Mouse (Mus musculus) heart, postnatal 0 days (tissue): ENCODE measurements around the gene Ptpn6. TPM values are rescaled to one million over a fixed set of nuclear protein-coding genes. Genes with fewer than 3 reads are reported as not detected.

Experiments
- ATAC-seq: fragments of 200-750 bp; cut with Nextera tagmentation; 2 replicates; pipeline ENCODE4 v1.8.0; 2017; ENCODE audit warnings: low read depth, moderate number of reproducible peaks, moderate library complexity; ENCODE audit not compliant: insufficient read depth
- DNase-seq: peaks from one replicate; pipeline ENCODE4 v3.0.0-alpha.2; 2016; ENCODE audit warnings: low spot score
- H3K27ac ChIP-seq: fragments of 300-500 bp; sonication (generic); 2 replicates; pipeline ENCODE4 v1.5.1; 2014; ENCODE audit warnings: low read depth, mild to moderate bottlenecking
- H3K27me3 ChIP-seq: fragments of 300-500 bp; sonication (generic); 2 replicates; pipeline ENCODE4 v1.6.1; 2014; ENCODE audit warnings: low read length, mixed read lengths; ENCODE audit not compliant: control insufficient read depth, insufficient read depth
- H3K36me3 ChIP-seq: fragments of 300-500 bp; sonication (generic); replicated peaks from 2 replicates; pipeline ENCODE4 v1.6.1; 2014; ENCODE audit warnings: low read length, mixed read lengths; ENCODE audit not compliant: control insufficient read depth, insufficient read depth
- H3K4me1 ChIP-seq: fragments of 300-500 bp; sonication (generic); 2 replicates; pipeline ENCODE4 v1.6.1; 2014; ENCODE audit warnings: antibody characterized with exemption; ENCODE audit not compliant: control insufficient read depth, insufficient read depth
- H3K4me2 ChIP-seq: fragments of 300-500 bp; sonication (generic); 2 replicates; pipeline ENCODE4 v1.6.1; 2014; ENCODE audit warnings: low read depth, mild to moderate bottlenecking, low read length, moderate library complexity
- H3K4me3 ChIP-seq: fragments of 300-500 bp; sonication (generic); 2 replicates; pipeline ENCODE4 v1.5.1; 2014; ENCODE audit warnings: low read depth, low read length
- H3K9ac ChIP-seq: fragments of 300-500 bp; sonication (generic); replicated peaks from 2 replicates; pipeline ENCODE4 v1.6.1; 2014; ENCODE audit warnings: low read depth, low read length, mixed read lengths
- H3K9me3 ChIP-seq: fragments of 300-500 bp; sonication (generic); replicated peaks from 2 replicates; pipeline ENCODE4 v1.6.1; 2016; ENCODE audit warnings: low read length; ENCODE audit not compliant: control insufficient read depth
- CTCF ChIP-seq: IDR thresholded peaks from 2 replicates; pipeline ENCODE4 v1.5.1; 2016; ENCODE audit warnings: antibody characterized with exemption, control low read depth, low read depth
- EP300 ChIP-seq: IDR thresholded peaks from 2 replicates; pipeline ENCODE4 v1.6.1; 2016; ENCODE audit warnings: antibody characterized with exemption, low read depth
- WGBS: fragments of 180-500 bp; shearing (Covaris S2); extraction: QIAGEN DNeasy Blood & Tissue Kit; methylation state at CpG from one replicate; pipeline ENCODE4 v1.1.7; 2014; 5-methylcytosine and 5-hydroxymethylcytosine counted together
- polyA plus RNA-seq: library from polyadenylated mRNA; unstranded; fragments of >200 nt; fragmentation: Nextera tagmentation; extraction: Ambion mirVana; gene quantifications from 2 replicates; pipeline ENCODE4 v1.2.1, GENCODE M21; 2015
- total RNA-seq: library from RNA; depleted of rRNA; stranded (reverse); fragments of >200 nt; gene quantifications from 2 replicates; pipeline ENCODE4 v1.2.3, GENCODE M21; 2014; ENCODE audit warnings: low replicate concordance

The Ptpn6 gene
- total and polyA plus RNA-seq, 2 experiments from 2014 or later: 4.5 to 6.3 TPM

GRCm38 (mm10) chr6:124732476-124733370 lies 5.8 kb downstream of the Ptpn6 start:
- no peaks in the 10 kb centered on the region for H3K9me3 ChIP-seq
- ATAC-seq (no peak), DNase-seq (no peak)
- H3K27ac ChIP-seq: no peak overlapping the region
- H3K4me1 ChIP-seq: peaks cover 3% of the 10 kb centered on the region; the same call in 1 of the 2 replicates
- TF ChIP-seq EP300: no peak
- TF ChIP-seq CTCF: no peak
- no peak overlapping the region; the same call in 1 of the 2 replicates for H3K9ac ChIP-seq
- H3K4me2 ChIP-seq: peak overlapping the region; percentile 19; the same call in 1 of the 2 replicates
- H3K4me3 ChIP-seq: peak overlapping the region; percentile 12; the same call in 1 of the 2 replicates
- no peaks in the 10 kb centered on the region for H3K36me3 ChIP-seq
- H3K27me3 ChIP-seq: no peaks in the 10 kb centered on the region
- 57% methylated on average over 19 of the region's 19 CpGs for WGBS

- H3K27ac ChIP-seq: no peak overlapping the region
- H3K4me2 ChIP-seq: no peak overlapping the region
- ATAC-seq (no peak), DNase-seq (no peak)
- no peak for TF ChIP-seq EP300
- no peak for TF ChIP-seq CTCF
- H3K27me3 ChIP-seq: no peaks in the 10 kb centered on the region
- no peaks in the 10 kb centered on the region for H3K9me3 ChIP-seq
- no peak overlapping the region for H3K9ac ChIP-seq
- H3K4me1 ChIP-seq: peaks cover 3% of the 10 kb centered on the region; the same call in 1 of the 2 replicates
- WGBS: 83% methylated on average over 7 of the region's 7 CpGs
- no peak overlapping the region for H3K4me3 ChIP-seq
- H3K36me3 ChIP-seq: no peaks in the 10 kb centered on the region
Observed at GRCm38 (mm10) chr6:124731038-124731437, 7.5 kb downstream of the Ptpn6 start.

- 58% methylated on average over 8 of the region's 8 CpGs for WGBS
- Histone ChIP-seq H3K36me3 (no peaks in the 10 kb centered on the region), H3K9me3 (no peaks in the 10 kb centered on the region), H3K9ac (no peak overlapping the region), H3K4me1 (peaks cover 3% of the 10 kb centered on the region; the same call in 1 of the 2 replicates), H3K4me3 (no peak overlapping the region), H3K4me2 (no peak overlapping the region), H3K27me3 (no peaks in the 10 kb centered on the region), H3K27ac (no peak overlapping the region)
- no peak for DNase-seq
- TF ChIP-seq CTCF (no peak), EP300 (no peak)
- no peak for ATAC-seq
Observed at GRCm38 (mm10) chr6:124729850-124730705, 8.4 kb downstream of the Ptpn6 start.

- H3K4me2 ChIP-seq: no peak overlapping the region
- no peak overlapping the region for H3K9ac ChIP-seq
- no peaks in the 10 kb centered on the region for H3K27me3 ChIP-seq
- H3K4me3 ChIP-seq: no peak overlapping the region
- H3K4me1 ChIP-seq: peaks cover 3% of the 10 kb centered on the region; the same call in 1 of the 2 replicates
- H3K36me3 ChIP-seq: no peaks in the 10 kb centered on the region
- WGBS: 77% methylated on average over 10 of the region's 10 CpGs
- no peak for DNase-seq
- ATAC-seq: no peak
- H3K27ac ChIP-seq: no peak overlapping the region
- no peak for TF ChIP-seq EP300
- TF ChIP-seq CTCF: no peak
- no peaks in the 10 kb centered on the region for H3K9me3 ChIP-seq
Observed at GRCm38 (mm10) chr6:124728621-124729020, 9.9 kb downstream of the Ptpn6 start.

GRCm38 (mm10) chr6:124724472-124724871 lies 14.0 kb downstream of the Ptpn6 start:
- Histone ChIP-seq H3K36me3 (no peaks in the 10 kb centered on the region), H3K4me1 (0 out of 2 replicates have a peak, but pooled peaks cover 6% of the 10 kb centered on the region), H3K27me3 (no peaks in the 10 kb centered on the region), H3K9ac (no peak overlapping the region), H3K4me3 (no peak overlapping the region), H3K4me2 (no peak overlapping the region), H3K9me3 (no peaks in the 10 kb centered on the region), H3K27ac (no peak overlapping the region)
- ATAC-seq (no peak), DNase-seq (no peak)
- WGBS: 84% methylated on average over 10 of the region's 10 CpGs
- TF ChIP-seq EP300: no peak
- TF ChIP-seq CTCF: no peak
